Mouse (Mus musculus) kidney, postnatal 10 days (tissue): Measurements from ENCODE around the gene Actc1.

Source experiments
- DNase-seq: peaks from one replicate; pipeline ENCODE4 v3.0.0; 2021; ENCODE audit warnings: mixed read lengths

Gene Actc1

DNA sequence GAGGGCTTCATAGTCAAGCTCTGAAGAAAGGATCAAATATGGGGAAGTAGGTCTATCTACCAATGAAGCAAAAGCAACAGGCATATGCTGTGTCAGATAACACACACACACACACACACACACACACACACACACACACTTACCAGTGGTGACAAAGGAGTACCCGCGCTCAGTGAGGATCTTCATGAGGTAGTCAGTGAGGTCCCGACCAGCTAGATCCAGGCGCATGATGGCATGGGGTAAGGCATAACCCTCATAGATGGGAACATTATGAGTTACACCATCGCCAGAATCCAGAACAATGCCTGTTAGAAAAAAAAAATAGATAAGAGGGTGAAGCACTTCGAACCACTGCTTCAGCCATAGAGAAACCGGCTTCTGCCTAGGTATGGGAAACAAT, 4.0 kb downstream of the Actc1 start:
- DNase-seq = no peak

GRCm38 (mm10) chr2:114047960-114048611, 5.3 kb downstream of the Actc1 start:
- no peak for DNase-seq

DNA sequence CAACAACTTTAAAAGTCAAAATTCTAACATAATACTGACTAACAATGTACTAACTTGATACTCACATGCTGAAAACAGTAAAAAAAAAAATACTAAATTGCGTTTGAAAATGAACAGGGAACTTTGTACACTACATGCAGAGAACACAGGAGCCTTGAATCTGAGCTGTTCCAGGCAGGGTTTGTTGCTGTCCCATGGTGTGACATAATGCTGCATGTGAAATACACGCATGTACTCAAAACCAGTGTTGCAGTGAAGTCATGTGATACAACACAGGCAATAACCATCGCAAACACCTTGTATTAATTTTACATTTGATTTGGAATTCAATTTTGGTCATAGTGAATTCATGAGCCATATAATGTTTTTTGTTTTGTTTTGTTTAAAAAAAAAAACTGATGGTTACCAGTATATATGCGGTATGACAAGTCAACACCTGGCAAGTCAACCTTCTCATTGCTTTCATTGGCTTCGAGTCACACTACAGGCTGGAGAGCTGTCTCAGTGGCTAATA, 7.1 kb downstream of the Actc1 start:
- no peak for DNase-seq

DNA sequence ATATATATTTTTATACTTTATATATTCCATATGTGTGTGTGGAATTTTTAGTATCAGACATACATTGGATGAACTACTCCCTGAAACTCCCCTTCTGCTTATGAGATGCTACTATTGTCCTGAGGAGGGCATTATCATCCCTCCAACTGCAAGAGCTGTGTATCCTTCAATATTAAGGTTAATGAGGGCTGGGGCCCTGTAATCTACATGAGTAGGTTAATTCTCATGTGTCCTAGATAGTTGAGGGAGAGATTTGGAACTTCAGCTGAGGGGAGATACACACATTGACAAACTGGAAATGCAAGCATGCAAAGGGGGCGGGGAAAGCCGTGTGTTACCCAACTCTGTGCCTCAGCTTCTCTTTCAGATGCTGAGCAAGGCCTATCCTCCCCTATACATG, 15.4 kb downstream of the Actc1 start:
- DNase-seq = no peak

GRCm38 (mm10) chr2:114032259-114032658, 21.1 kb downstream of the Actc1 start:
- DNase-seq = no peak

DNA sequence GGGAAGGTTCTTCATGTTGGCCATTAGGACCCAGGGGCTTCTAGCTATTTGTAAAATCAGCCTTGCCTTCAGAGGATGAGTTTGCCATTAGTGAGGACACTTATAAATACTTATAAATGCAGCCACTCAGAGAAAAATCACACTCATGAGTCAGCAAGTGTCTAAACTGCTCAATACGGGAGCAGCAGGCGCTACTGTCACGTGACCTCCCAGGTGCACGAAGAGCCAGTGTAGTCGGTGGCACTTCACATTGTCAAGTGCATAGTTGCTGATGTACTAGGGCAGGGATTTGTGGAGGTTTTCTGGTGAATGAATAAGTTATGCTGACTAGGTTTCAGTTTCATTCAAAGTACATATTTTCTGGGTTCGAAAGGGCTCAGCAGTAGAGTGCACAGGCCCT, 30.0 kb downstream of the Actc1 start:
- no peak for DNase-seq

- DNase-seq = no peak
Measured at GRCm38 (mm10) chr2:114020210-114020563, 33.2 kb downstream of the Actc1 start.

- no peak for DNase-seq
Measured at GRCm38 (mm10) chr2:114019474-114020209, 33.7 kb downstream of the Actc1 start.

- peak; percentile 5 for DNase-seq
Measured at GRCm38 (mm10) chr2:114018136-114018535, 35.2 kb downstream of the Actc1 start.

DNA sequence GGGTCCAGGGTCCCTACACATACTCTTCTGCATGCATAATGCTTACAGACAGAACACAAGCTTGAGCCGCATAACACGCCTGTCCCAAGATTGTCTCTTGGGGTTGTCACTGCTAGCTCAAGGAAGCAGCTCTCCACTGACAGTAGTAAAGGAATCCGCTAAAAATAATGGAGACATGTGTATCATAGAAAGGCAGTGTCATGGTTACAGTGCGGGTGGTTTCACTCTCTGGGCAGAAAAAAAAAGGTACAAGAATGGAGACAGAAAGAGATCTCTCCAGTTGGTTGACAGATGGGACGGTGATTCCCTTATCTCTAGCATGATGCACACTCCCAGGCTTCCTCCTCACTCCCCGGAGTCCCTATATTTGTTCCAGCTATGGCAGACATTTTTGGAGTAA, 38.5 kb downstream of the Actc1 start:
- no peak for DNase-seq

DNA sequence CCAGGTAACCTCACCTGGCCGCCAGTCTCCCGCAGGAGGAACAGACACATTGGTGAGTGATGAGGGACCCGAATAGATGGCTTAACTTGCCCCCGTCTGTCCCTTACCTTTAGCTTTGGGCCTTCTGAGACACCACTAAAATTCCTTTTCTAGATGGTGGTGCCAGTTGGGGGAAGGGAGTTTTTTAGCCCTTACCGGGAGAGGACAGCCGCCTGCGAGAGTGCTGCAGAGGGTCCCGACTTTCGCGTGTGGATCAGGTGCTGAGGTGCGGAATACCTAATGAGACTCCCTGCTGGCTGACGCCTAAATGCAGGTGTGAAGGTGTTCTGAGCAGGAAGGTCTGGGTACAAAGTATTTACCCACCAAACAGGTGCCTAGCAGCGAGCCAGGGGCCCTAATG, 39.5 kb downstream of the Actc1 start:
- no peak for DNase-seq

GRCm38 (mm10) chr2:114013295-114013771, 40.0 kb downstream of the Actc1 start, which contains the start of gene Gjd2:
Gjd2 (minus strand) TSS chr2:114013619.
- peak; percentile 17 for DNase-seq

- no peak for DNase-seq
Measured at GRCm38 (mm10) chr2:114012749-114013211, 40.6 kb downstream of the Actc1 start.

DNA sequence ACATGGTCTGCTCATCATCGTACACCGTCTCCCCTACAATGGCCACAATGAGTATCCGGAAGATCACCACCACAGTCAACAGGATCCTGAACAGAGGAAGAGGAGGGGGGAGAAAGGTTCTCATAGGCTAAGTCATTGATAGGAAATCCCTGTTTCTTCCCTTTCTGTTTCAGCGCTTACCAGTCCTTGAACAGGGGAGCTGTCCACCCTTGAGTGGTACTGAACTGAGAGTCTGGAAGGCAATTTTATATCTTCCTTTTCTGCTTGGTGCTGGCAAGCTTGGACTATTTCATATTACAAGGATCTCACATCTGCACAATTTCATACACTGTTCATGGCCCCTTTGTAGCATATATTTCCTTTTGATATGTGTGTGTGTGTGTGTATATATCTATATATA, 41.5 kb downstream of the Actc1 start:
- peak; percentile 82 for DNase-seq

DNA sequence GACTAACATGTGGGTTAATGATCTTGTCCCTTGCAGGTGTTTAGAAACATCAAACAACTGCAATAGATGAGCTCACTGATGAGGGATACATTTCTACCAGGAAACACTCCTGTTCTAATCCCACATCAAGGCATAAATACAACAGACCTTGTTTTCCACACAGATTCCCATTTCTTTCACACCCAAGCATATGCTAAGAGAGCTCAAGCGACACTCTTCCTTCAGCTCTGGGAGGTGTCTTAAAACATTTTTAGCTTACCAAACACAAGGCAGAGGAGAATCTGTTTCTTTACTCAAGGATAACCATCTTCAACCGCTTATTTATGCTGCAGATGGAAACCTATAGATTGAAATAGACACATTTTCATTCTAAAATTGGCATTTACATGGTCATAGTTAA, 45.0 kb downstream of the Actc1 start:
- DNase-seq = no peak

GRCm38 (mm10) chr2:113997484-113997883, 55.9 kb downstream of the Actc1 start:
- no peak for DNase-seq
